Mouse (Mus musculus): ENCODE measurements at regions not wholly inside any gene's neighbourhood (a gene's known extent, or its start where the extent isn't known, plus 50 kb on each side); places are given as distances from the start of the nearest gene placed in this dataset.

DNA sequence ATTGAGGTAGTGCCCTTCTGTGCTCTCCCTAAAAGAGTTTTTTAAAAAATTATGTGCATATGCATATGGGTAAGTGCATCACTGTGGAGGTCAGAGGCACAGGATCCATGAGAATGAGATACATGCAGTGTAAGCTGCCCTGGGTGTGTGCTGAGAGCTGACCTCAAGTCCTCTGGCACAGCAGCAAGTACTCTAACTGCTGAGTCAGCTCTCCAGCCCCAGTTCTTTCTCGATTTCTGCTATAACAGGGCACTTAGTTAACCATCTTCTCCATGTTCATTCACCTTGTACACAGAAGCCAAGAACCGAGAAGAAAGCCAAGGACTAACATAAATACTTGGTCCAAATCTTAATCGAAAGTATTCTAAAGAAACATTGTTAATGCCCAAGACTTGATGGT, 231.1 kb upstream of the Ttc29 start:
- DNase-seq (ENCODE audit: low read depth): no peak
- TF ChIP-seq CTCF (IDR thresholded peaks at IDR 0.05; ENCODE audit: borderline replicate concordance, extremely low read depth, insufficient read depth, insufficient read length) (no peak), POLR2A (IDR thresholded peaks at IDR 0.05; ENCODE audit: borderline replicate concordance, extremely low read depth, insufficient read depth, insufficient read length, poor library complexity, severe bottlenecking) (no peak)

DNA sequence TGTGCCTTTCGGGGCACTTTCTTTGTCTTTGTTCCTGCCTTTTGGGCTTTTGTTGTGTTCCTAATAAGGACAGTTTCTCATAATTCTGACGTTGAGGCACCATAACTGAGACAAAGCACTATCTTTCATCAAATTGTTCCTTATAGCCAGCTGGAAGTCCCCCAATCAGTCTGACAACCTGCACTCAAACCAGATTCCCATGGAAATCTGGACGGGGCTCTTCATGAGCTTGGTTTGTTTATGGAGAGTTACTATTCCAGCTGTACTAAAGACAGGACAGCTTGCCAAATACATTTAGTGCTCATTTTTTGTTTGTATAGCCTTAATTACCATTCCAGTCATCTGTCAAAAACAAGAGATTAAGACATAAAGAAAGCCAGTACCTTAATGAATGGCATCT, 229.6 kb upstream of the Ttc29 start:
- peak; percentile 37 for DNase-seq (ENCODE audit: low read depth)
- TF ChIP-seq CTCF (IDR thresholded peaks at IDR 0.05; ENCODE audit: borderline replicate concordance, extremely low read depth, insufficient read depth, insufficient read length) (no peak), POLR2A (IDR thresholded peaks at IDR 0.05; ENCODE audit: borderline replicate concordance, extremely low read depth, insufficient read depth, insufficient read length, poor library complexity, severe bottlenecking) (no peak)

DNA sequence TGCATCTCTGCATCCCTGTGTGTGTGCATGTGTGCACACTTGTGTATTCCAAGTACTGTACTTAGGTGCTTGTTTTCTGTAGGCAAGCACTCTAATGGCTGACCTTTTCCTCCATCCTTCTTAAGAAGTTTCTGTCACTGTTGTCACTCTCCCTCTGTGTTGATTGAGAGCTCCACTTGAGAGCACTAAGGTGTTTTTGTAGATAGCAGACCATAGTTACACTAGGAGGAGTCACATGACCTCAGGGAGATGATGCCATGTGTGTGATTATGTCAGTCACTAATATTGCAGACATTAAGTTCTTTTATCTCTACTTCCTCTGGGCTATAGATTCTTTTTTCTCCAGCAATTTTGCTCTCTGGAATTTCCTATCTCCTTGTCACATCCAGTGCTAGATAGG, 225.9 kb upstream of the Ttc29 start:
- TF ChIP-seq CTCF (IDR thresholded peaks at IDR 0.05; ENCODE audit: borderline replicate concordance, extremely low read depth, insufficient read depth, insufficient read length): no peak
- TF ChIP-seq POLR2A (IDR thresholded peaks at IDR 0.05; ENCODE audit: borderline replicate concordance, extremely low read depth, insufficient read depth, insufficient read length, poor library complexity, severe bottlenecking): no peak
- no peak for DNase-seq (ENCODE audit: low read depth)

DNA sequence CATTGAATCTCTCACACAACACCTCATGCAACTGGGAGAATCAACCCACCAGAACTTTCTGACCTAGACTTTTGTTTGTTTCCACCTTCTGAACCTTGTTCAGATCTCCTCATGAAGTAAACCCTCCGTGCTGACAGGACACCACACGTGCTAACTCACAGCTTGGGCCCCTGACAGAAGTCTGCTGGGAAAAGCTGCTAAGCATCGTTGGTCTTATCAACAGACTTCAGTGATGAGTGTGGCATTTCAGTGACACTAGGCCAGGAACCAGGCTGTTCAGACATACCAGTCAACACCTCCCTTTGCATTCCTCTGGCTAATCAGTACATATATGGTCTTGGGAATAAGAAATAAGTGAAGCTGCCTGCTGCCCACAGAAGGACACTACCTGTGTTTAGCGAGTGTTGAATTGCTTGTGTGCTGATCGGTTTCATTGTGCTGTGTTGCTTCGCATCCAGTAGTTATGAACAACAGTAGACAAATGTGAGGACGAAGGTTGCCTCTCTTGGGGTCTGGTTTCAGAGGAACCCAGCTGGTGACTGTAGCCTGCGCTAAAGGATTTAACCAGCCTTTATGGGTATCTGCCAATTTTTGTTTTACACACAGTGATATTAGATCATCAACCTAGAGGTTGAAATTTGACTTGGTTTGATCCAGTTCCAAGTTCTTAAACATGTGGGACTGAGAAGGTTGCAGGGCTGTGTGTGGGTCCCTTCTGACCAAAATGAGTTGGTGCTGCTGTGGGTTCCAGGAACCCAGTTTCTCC, 224.6 kb upstream of the Ttc29 start:
- no peak for TF ChIP-seq CTCF (IDR thresholded peaks at IDR 0.05; ENCODE audit: borderline replicate concordance, extremely low read depth, insufficient read depth, insufficient read length)
- TF ChIP-seq POLR2A (IDR thresholded peaks at IDR 0.05; ENCODE audit: borderline replicate concordance, extremely low read depth, insufficient read depth, insufficient read length, poor library complexity, severe bottlenecking): no peak
- no peak for DNase-seq (ENCODE audit: low read depth)

DNA sequence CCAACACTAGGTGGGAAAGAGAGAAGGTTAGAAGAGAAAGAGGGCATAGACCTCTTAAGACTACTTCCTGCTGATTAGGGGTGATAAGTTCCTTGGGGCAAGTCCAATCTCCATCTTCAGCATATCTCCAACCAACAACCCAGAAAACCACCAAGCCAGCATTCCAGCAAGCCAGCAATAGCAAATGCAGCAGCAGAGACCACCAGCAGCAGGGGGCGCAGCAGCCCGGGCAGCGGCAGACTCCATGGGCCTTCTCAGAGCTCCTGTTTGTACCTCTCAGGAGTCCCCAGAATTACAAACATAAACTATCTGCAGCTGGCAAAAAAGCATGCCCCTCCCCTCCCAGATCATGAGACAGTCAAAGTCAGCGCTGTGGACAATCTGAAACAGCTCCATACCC, 222.0 kb upstream of the Ttc29 start:
- TF ChIP-seq POLR2A (IDR thresholded peaks at IDR 0.05; ENCODE audit: borderline replicate concordance, extremely low read depth, insufficient read depth, insufficient read length, poor library complexity, severe bottlenecking) (no peak), CTCF (IDR thresholded peaks at IDR 0.05; ENCODE audit: borderline replicate concordance, extremely low read depth, insufficient read depth, insufficient read length) (peak; percentile 39; the same call in 1 of the 2 replicates)
- DNase-seq (ENCODE audit: low read depth): no peak

DNA sequence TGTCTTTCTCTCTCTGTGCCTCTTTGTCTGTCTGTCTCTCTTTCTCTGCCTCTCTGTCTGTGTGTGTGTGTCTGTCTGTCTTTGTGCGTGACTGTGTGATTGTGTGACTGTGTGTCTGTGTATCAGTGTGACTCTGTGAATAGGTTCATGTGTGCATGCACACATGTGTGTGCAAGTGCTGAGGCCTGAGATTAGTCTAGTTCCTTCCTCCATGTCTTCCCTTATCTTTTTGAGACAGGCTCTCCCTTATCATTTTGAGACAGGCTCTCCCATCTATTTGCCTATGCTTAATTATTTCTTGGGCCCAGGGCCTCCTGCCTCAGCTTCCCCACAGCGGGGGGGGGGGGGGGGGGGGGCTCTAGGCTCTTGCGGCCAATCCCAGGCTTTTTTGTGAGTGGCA, 212.8 kb upstream of the Ttc29 start:
- TF ChIP-seq CTCF (IDR thresholded peaks at IDR 0.05; ENCODE audit: borderline replicate concordance, extremely low read depth, insufficient read depth, insufficient read length): no peak
- no peak for TF ChIP-seq POLR2A (IDR thresholded peaks at IDR 0.05; ENCODE audit: borderline replicate concordance, extremely low read depth, insufficient read depth, insufficient read length, poor library complexity, severe bottlenecking)
- DNase-seq (ENCODE audit: low read depth): no peak

DNA sequence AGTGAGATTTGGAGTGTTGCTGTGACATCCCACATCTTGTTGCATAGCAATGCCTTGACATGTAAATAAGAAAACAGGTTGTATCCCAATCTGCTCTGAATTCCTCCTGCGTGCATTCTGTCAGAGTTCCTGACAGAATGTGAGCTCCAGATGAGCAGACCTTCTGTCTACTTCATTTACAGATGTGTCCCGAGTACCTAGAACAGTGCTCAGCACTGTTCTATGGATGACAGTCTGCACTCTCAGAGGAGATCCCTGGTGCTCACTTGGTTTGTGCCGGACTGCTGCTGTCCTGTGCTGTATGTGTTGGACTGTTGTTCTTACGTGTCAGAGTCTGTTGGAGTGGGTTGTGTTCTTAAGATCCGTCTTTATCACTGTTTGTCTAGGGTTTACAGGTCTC, 211.4 kb upstream of the Ttc29 start:
- TF ChIP-seq POLR2A (IDR thresholded peaks at IDR 0.05; ENCODE audit: borderline replicate concordance, extremely low read depth, insufficient read depth, insufficient read length, poor library complexity, severe bottlenecking): no peak
- TF ChIP-seq CTCF (IDR thresholded peaks at IDR 0.05; ENCODE audit: borderline replicate concordance, extremely low read depth, insufficient read depth, insufficient read length): no peak
- DNase-seq (ENCODE audit: low read depth): peak; percentile 20

DNA sequence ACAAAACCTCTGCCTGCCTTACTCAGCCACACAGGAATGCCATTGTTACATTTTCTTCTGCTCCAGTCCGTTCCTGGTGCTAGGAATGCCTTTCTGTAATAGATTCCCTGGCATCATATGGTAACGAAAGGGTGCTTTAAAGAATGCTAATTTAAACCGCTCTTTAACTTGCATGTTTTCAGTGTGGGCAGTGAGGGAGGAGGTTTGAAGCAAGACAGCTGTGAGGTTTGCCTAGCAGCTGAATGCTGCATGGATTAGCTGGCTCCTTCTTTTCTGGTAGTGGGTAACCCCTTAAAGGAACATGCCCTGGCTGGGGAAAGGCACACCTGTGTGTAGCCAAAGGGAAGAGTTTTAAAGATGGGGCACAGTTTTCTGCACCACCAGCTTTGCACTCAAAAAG, 211.0 kb upstream of the Ttc29 start:
- TF ChIP-seq POLR2A (IDR thresholded peaks at IDR 0.05; ENCODE audit: borderline replicate concordance, extremely low read depth, insufficient read depth, insufficient read length, poor library complexity, severe bottlenecking) (no peak), CTCF (IDR thresholded peaks at IDR 0.05; ENCODE audit: borderline replicate concordance, extremely low read depth, insufficient read depth, insufficient read length) (no peak)
- peak; percentile 73 for DNase-seq (ENCODE audit: low read depth)

DNA sequence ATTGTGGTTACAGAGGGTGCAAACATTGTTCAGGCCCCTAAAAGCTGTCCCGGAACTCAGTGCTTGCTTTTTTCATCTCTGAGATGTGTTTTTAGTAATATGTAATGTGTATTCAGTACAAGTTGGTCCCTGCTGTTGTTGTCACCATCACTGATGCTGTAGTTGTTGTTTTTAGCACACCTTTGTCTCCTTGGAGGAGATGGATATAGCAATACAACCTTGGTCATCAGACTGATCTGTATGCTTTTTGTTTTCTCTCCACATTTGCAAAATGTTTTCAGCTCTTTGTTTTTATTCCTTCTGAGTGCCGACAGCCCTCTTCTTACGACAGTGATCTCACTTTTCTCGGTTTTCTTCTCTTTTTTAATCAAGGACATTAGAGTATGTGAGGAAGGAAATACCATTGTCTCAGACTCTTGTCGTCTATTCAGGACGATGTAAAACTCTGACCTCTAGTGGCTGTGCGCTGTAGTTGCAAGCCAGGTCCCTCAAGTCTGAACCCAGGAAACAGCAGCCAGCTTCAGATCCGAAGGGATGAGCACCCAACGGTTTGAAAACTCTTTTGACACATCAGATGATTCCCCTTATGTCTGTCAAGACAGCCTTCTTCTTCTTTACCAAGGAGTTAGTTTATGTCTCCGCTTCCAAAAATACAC, 209.1 kb upstream of the Ttc29 start:
- peak; percentile 89 for DNase-seq (ENCODE audit: low read depth)
- TF ChIP-seq CTCF (IDR thresholded peaks at IDR 0.05; ENCODE audit: borderline replicate concordance, extremely low read depth, insufficient read depth, insufficient read length): peak; percentile 94
- no peak for TF ChIP-seq POLR2A (IDR thresholded peaks at IDR 0.05; ENCODE audit: borderline replicate concordance, extremely low read depth, insufficient read depth, insufficient read length, poor library complexity, severe bottlenecking)

DNA sequence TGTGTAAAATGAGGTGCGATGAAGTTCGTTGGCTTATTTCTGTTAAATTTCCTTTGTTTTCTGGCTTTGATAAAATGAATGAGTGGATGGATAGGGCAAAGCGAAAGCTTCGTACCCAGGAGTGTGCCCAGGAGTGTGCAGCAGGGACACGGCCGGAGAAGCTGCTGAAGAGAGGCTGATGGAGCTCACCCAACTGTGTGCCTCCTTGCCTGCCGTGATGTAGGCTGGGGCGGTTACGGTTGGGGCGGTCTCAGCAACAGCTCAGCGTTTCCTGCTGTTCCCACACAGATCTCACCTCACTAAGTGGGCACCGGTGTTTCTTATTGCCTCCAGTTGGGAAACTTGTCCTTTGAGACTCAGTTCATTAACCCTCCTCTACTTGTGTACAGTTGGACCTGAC, 208.2 kb upstream of the Ttc29 start:
- DNase-seq (ENCODE audit: low read depth): no peak
- no peak for TF ChIP-seq POLR2A (IDR thresholded peaks at IDR 0.05; ENCODE audit: borderline replicate concordance, extremely low read depth, insufficient read depth, insufficient read length, poor library complexity, severe bottlenecking)
- no peak for TF ChIP-seq CTCF (IDR thresholded peaks at IDR 0.05; ENCODE audit: borderline replicate concordance, extremely low read depth, insufficient read depth, insufficient read length)

DNA sequence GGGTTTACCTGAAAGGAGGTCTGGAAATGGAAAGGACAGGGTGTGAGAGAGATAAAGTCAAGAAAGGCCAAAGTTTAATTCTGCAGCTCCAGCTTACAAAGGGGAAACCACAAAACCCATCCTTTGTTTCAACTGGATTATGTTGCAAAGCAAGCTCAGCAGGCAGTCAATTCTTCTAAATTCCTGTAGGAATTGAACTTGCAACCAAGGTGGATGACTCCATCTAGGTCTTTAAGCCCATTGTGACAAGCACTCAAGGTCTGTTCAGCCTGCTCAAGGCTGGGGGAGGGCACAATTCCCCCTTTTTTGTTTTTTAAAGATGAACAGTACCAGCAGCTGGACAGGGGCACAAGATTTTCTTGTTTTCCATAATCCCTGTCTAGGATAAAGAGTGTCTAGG, 200.0 kb upstream of the Ttc29 start:
- TF ChIP-seq CTCF (IDR thresholded peaks at IDR 0.05; ENCODE audit: borderline replicate concordance, extremely low read depth, insufficient read depth, insufficient read length) (no peak), POLR2A (IDR thresholded peaks at IDR 0.05; ENCODE audit: borderline replicate concordance, extremely low read depth, insufficient read depth, insufficient read length, poor library complexity, severe bottlenecking) (no peak)

More for the DNA sequence above, 200.0 kb upstream of the Ttc29 start:
- no peak for DNase-seq (ENCODE audit: low read depth)

Data from brain, embryonic 14.5 days (tissue).